Mouse (Mus musculus) gastrocnemius, postnatal 14 days (tissue): Measurements from ENCODE around the gene Rsbn1. TPM values are rescaled to one million over a fixed set of nuclear protein-coding genes. Genes with fewer than 3 reads are reported as not detected.

Experiments used
- DNase-seq: peaks from one replicate; pipeline ENCODE4 v3.0.0; 2021; ENCODE audit warnings: mixed read lengths
- intact Hi-C: fragments of 180-260 bp; cut with DNase I; formaldehyde crosslinking; loops from one replicate; pipeline ENCODE4 v1.15.1; 2025; ENCODE audit warnings: low total_unique reads
- long read RNA-seq, 2 experiments: library from polyadenylated mRNA; stranded (forward); transcript quantifications; one replicate each; pipeline ENCODE4 v2.0.0; 2021
- total RNA-seq, 2 experiments: library from RNA; stranded (reverse); gene quantifications; 2 replicates each; pipeline ENCODE4 v1.2.3; 2021

Gene Rsbn1
- 1 to 10 TPM; 6.0 to 7.2 TPM for total RNA-seq
- long read RNA-seq, experiment 1, full-length matches to known transcripts: 3 of 6 reads
- long read RNA-seq, experiment 1, partial matches to known transcripts: 2 of 6 reads
- long read RNA-seq, experiment 1, other reads (novel, unspliced or antisense): 1 of 6 reads
- long read RNA-seq, experiment 2, full-length matches to known transcripts: 5 of 8 reads
- long read RNA-seq, experiment 2, partial matches to known transcripts: 3 of 8 reads
- long read RNA-seq, experiment 2, other reads (novel, unspliced or antisense): 0 of 8 reads

- DNase-seq: peak; percentile 97
- intact Hi-C loops: loop anchor here (10.0 kb wide), 1 partner anchor 51 kb away; the partner anchor contains the start of gene Phtf1
Observed at GRCm38 (mm10) chr3:103914010-103914669, at the start of gene Rsbn1. Gene Rsbn1, plus strand, starts transcription at chr3:103914120.

- intact Hi-C loops: no loop called here
- no peak for DNase-seq
Observed at GRCm38 (mm10) chr3:103864200-103864599, 49.7 kb upstream of the Rsbn1 start.

- intact Hi-C loops: no loop called here
- DNase-seq: no peak
Observed at GRCm38 (mm10) chr3:103867424-103867971, 46.4 kb upstream of the Rsbn1 start.

- intact Hi-C loops: no loop called here
- DNase-seq: no peak
Observed at GRCm38 (mm10) chr3:103868008-103868407, 45.9 kb upstream of the Rsbn1 start.

- intact Hi-C loops: no loop called here
- no peak for DNase-seq
Observed at GRCm38 (mm10) chr3:103872663-103873098, 41.2 kb upstream of the Rsbn1 start.

- DNase-seq: no peak
- intact Hi-C loops: no loop called here
Observed at GRCm38 (mm10) chr3:103874329-103874728, 39.6 kb upstream of the Rsbn1 start.

- intact Hi-C loops: loop anchor here (10.0 kb wide), 1 partner anchor 151 kb away; the partner anchor contains the start of genes Gm10964 and Olfml3
Observed at GRCm38 (mm10) chr3:103885946-103886345, 28.0 kb upstream of the Rsbn1 start.

GRCm38 (mm10) chr3:103887581-103887980 is 26.3 kb upstream of the Rsbn1 start:
- intact Hi-C loops: loop anchor here (10.0 kb wide), 1 partner anchor 153 kb away; the partner anchor contains the start of genes Gm10964 and Olfml3
- DNase-seq: peak; percentile 14

More at GRCm38 (mm10) chr3:103885946-103886345, 28.0 kb upstream of the Rsbn1 start:
- DNase-seq: no peak

- no peak for DNase-seq
- intact Hi-C loops: no loop called here
Observed at GRCm38 (mm10) chr3:103893374-103893773, 20.5 kb upstream of the Rsbn1 start.

- DNase-seq: no peak
- intact Hi-C loops: loop anchor here (10.0 kb wide), 1 partner anchor 540 kb away; no protein-coding TSS in a partner anchor
Observed at GRCm38 (mm10) chr3:103904705-103905104, 9.2 kb upstream of the Rsbn1 start.

- no peak for DNase-seq
- intact Hi-C loops: loop anchor here (10.0 kb wide), 1 partner anchor 537 kb away; no protein-coding TSS in a partner anchor
Observed at GRCm38 (mm10) chr3:103907335-103908030, 6.4 kb upstream of the Rsbn1 start.

- no peak for DNase-seq
- intact Hi-C loops: loop anchor here (10.0 kb wide), 1 partner anchor 536 kb away; no protein-coding TSS in a partner anchor
Observed at GRCm38 (mm10) chr3:103908781-103909180, 5.1 kb upstream of the Rsbn1 start.

GRCm38 (mm10) chr3:103913451-103913961 is 414 bp upstream of the Rsbn1 start:
- no peak for DNase-seq
- intact Hi-C loops: loop anchor here (10.0 kb wide), 1 partner anchor 51 kb away; the partner anchor contains the start of gene Phtf1

GRCm38 (mm10) chr3:103914732-103915508 is 1.0 kb downstream of the Rsbn1 start:
- no peak for DNase-seq
- intact Hi-C loops: loop anchor here (10.0 kb wide), 1 partner anchor 50 kb away; the partner anchor contains the start of gene Phtf1

GRCm38 (mm10) chr3:103915509-103915896 is 1.6 kb downstream of the Rsbn1 start:
- intact Hi-C loops: loop anchor here (10.0 kb wide), 1 partner anchor 49 kb away; the partner anchor contains the start of gene Phtf1
- no peak for DNase-seq

- DNase-seq: no peak
- intact Hi-C loops: loop anchor here (10.0 kb wide), 1 partner anchor 48 kb away; the partner anchor contains the start of gene Phtf1
Observed at GRCm38 (mm10) chr3:103916205-103916838, 2.4 kb downstream of the Rsbn1 start.

GRCm38 (mm10) chr3:103916839-103917237 is 2.9 kb downstream of the Rsbn1 start:
- intact Hi-C loops: loop anchor here (10.0 kb wide), 1 partner anchor 48 kb away; the partner anchor contains the start of gene Phtf1
- DNase-seq: no peak

GRCm38 (mm10) chr3:103920094-103920493 is 6.2 kb downstream of the Rsbn1 start:
- DNase-seq: no peak
- intact Hi-C loops: no loop called here
